Mouse (Mus musculus): Measurements from ENCODE around the gene Krt14. TPM values are rescaled to one million over a fixed set of nuclear protein-coding genes. Genes with fewer than 3 reads are reported as not detected.
"Not testable (repeated sequence)": the region's sequence is repeated elsewhere in the genome, so short reads cannot be mapped to it uniquely, and the experiment has no call there.

The Krt14 gene
- 4.5 and 5.5 TPM in 2 replicates for polyA plus RNA-seq (2016; fragmentation: Nextera tagmentation; extraction: Ambion mirVana)

- Histone ChIP-seq H3K36me3 (no peaks in the 10 kb centered on the region), H3K9me3 (no peaks in the 10 kb centered on the region), H3K4me1 (no peaks in the 10 kb centered on the region), H3K27me3 (no peaks in the 10 kb centered on the region), H3K4me2 (replicated peaks) (no peak within 1 kb of the TSS), H3K4me3 (no peak within 1 kb of the TSS), H3K9ac (replicated peaks) (no peak within 1 kb of the TSS), H3K27ac (replicated peaks) (no peak within 1 kb of the TSS)
- WGBS = 90% methylated on average over 8 of the region's 8 CpGs
- ATAC-seq (ENCODE audit: low FRiP score, low read depth) = no peak
Measured at GRCm38 (mm10) chr11:100207498-100207897, at the start of gene Krt14. Gene Krt14, minus strand, starts transcription at chr11:100207548.

GRCm38 (mm10) chr11:100255514-100255913 is 48.2 kb upstream of the Krt14 start:
- ATAC-seq (ENCODE audit: low FRiP score, low read depth) = no peak
- H3K27me3 ChIP-seq = no peaks in the 10 kb centered on the region
- H3K36me3 ChIP-seq = no peaks in the 10 kb centered on the region
- H3K4me1 ChIP-seq = no peaks in the 10 kb centered on the region
- no peak overlapping the region for H3K4me2 ChIP-seq (replicated peaks)
- 90% methylated on average over 6 of the region's 6 CpGs for WGBS
- H3K9me3 ChIP-seq = no peaks in the 10 kb centered on the region
- H3K9ac ChIP-seq (replicated peaks) = no peak overlapping the region
- H3K4me3 ChIP-seq = no peak overlapping the region
- no peak overlapping the region for H3K27ac ChIP-seq (replicated peaks)

GRCm38 (mm10) chr11:100254360-100255090 is 47.2 kb upstream of the Krt14 start:
- Histone ChIP-seq H3K27me3 (no peaks in the 10 kb centered on the region), H3K4me3 (no peak overlapping the region), H3K9me3 (no peaks in the 10 kb centered on the region), H3K9ac (replicated peaks) (no peak overlapping the region), H3K36me3 (no peaks in the 10 kb centered on the region), H3K4me2 (replicated peaks) (no peak overlapping the region), H3K4me1 (no peaks in the 10 kb centered on the region), H3K27ac (replicated peaks) (no peak overlapping the region)
- 67% methylated on average over 5 of the region's 5 CpGs for WGBS
- no peak for ATAC-seq (ENCODE audit: low FRiP score, low read depth)

- no peaks in the 10 kb centered on the region for H3K27me3 ChIP-seq
- H3K4me3 ChIP-seq = no peak within 1 kb of the TSS
- no peak within 1 kb of the TSS for H3K9ac ChIP-seq (replicated peaks)
- H3K4me1 ChIP-seq = no peaks in the 10 kb centered on the region
- no peak within 1 kb of the TSS for H3K27ac ChIP-seq (replicated peaks)
- ATAC-seq (ENCODE audit: low FRiP score, low read depth) = no peak
- no peak within 1 kb of the TSS for H3K4me2 ChIP-seq (replicated peaks)
- no peaks in the 10 kb centered on the region for H3K9me3 ChIP-seq
- 83% methylated on average over 7 of the region's 7 CpGs for WGBS
- H3K36me3 ChIP-seq = no peaks in the 10 kb centered on the region
Measured at GRCm38 (mm10) chr11:100248852-100249465, 41.6 kb upstream of the Krt14 start, which contains the start of gene Krt16. Gene Krt16, minus strand, starts transcription at chr11:100248902.

- H3K4me2 ChIP-seq (replicated peaks) = not testable (repeated sequence)
Measured at GRCm38 (mm10) chr11:100246471-100246870, 39.1 kb upstream of the Krt14 start.

GRCm38 (mm10) chr11:100240272-100240671 is 32.9 kb upstream of the Krt14 start:
- not testable (repeated sequence) for H3K4me3 ChIP-seq; H3K4me2 ChIP-seq (replicated peaks); H3K27me3 ChIP-seq; H3K27ac ChIP-seq (replicated peaks); H3K9ac ChIP-seq (replicated peaks); H3K4me1 ChIP-seq; H3K9me3 ChIP-seq; H3K36me3 ChIP-seq; ATAC-seq (ENCODE audit: low FRiP score, low read depth)
- WGBS = 91% methylated on average over 4 of the region's 4 CpGs

More at GRCm38 (mm10) chr11:100246471-100246870, 39.1 kb upstream of the Krt14 start:
- H3K9ac ChIP-seq (replicated peaks); H3K36me3 ChIP-seq; H3K9me3 ChIP-seq; H3K4me1 ChIP-seq; H3K4me3 ChIP-seq; ATAC-seq (ENCODE audit: low FRiP score, low read depth); H3K27me3 ChIP-seq; H3K27ac ChIP-seq (replicated peaks): not testable (repeated sequence)
- WGBS = 70% methylated on average over 7 of the region's 7 CpGs

DNA sequence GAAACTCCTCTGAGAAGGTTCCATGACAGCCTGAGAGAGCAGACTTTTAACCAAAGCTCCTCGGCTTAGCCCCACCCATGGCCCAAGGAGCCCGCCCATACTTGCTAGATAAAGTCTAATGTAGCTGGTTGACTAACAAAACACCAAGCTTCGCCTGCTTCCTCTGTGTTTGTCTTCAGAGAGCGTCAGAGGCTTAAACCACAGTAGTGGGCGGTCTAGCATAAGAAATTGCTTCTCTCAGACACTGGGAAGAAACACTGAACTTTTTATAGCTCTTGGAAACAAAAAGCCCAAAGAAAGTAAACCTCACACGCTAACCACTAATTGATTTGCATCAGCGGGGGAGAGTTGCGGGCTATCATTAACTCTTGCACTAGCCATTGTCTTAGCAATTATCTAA is 14.4 kb upstream of the Krt14 start:
- Histone ChIP-seq H3K27ac (replicated peaks) (no peak overlapping the region), H3K4me1 (no peaks in the 10 kb centered on the region), H3K9me3 (0 out of 2 replicates have a peak, but pooled peaks cover 3% of the 10 kb centered on the region), H3K4me3 (no peak overlapping the region), H3K36me3 (no peaks in the 10 kb centered on the region), H3K9ac (replicated peaks) (no peak overlapping the region), H3K4me2 (replicated peaks) (no peak overlapping the region), H3K27me3 (no peaks in the 10 kb centered on the region)
- WGBS = 69% methylated on average over 8 of the region's 8 CpGs
- no peak for ATAC-seq (ENCODE audit: low FRiP score, low read depth)

DNA sequence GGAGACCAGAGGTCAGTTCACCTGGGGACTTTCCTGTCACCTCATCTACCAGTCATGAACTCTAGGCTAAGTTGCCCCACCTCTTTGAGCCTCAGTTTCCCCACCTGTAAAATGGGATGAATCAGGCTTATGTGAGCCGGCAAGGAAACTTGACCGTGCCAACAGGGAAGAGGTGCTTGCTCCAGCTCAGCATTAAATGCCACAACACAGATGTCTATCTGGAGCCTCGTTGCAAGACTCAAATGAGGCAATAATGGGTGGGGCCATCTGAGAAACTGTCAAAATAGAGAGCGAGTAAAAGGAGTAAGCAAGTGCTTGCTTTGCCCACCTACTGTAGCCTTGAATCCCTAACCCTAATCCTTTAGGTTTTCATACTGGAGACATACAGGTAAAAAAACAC is 12.0 kb upstream of the Krt14 start:
- Histone ChIP-seq H3K36me3 (no peaks in the 10 kb centered on the region), H3K4me1 (no peaks in the 10 kb centered on the region), H3K4me2 (replicated peaks) (no peak overlapping the region), H3K9me3 (no peaks in the 10 kb centered on the region), H3K27ac (replicated peaks) (no peak overlapping the region), H3K27me3 (no peaks in the 10 kb centered on the region), H3K9ac (replicated peaks) (no peak overlapping the region), H3K4me3 (no peak overlapping the region)
- ATAC-seq (ENCODE audit: low FRiP score, low read depth) = no peak
- 82% methylated on average over 4 of the region's 4 CpGs for WGBS

DNA sequence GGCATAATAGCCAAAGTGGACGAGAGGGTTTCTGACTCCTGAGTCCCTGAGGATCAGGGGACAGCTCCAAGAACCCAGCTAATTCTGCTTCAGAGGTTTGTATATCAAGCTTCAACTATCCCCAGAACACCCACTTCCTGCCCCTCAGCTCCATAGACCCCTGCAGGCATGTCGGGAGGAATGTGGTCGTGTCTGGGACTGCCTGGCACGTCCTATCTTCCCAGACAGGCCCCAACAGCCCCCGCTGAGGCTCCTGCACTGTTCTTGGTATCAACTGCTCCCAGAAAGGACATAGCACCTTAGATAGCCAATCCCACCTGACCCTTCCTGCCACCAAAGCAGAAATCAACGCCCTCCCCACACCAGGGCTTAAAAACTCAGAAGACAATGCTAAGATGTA is 1.2 kb upstream of the Krt14 start:
- H3K9ac ChIP-seq (replicated peaks) = no peak overlapping the region
- no peak for ATAC-seq (ENCODE audit: low FRiP score, low read depth)
- WGBS = 70% methylated on average over 6 of the region's 6 CpGs

DNA sequence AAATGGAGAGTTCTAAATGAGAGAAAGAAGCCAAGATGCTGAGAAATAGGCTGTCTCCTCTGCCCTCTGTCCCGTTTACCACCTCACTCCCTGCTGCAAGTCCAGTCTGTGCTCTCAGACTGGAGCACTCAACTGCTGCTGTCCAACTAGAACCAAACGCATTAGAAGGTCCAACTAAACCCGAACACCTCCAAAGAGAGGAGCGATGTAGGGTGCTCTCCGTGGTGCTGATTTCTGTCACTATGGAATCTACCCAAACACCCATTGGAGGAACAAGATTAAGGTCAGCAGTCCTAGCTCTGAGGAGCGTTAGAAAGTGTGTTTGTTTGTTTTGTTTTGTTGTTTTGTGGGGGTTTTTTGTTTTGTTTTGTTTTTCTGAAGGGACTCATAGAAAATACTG is 3.9 kb downstream of the Krt14 start:
- ATAC-seq (ENCODE audit: low FRiP score, low read depth) = no peak
- Histone ChIP-seq H3K9ac (replicated peaks) (no peak overlapping the region), H3K27ac (replicated peaks) (no peak overlapping the region), H3K4me1 (no peaks in the 10 kb centered on the region), H3K27me3 (no peaks in the 10 kb centered on the region), H3K4me2 (replicated peaks) (no peak overlapping the region), H3K4me3 (no peak overlapping the region), H3K36me3 (no peaks in the 10 kb centered on the region), H3K9me3 (no peaks in the 10 kb centered on the region)
- 32% methylated on average over 6 of the region's 6 CpGs for WGBS

More for the DNA sequence above, 1.2 kb upstream of the Krt14 start:
- no peaks in the 10 kb centered on the region for H3K27me3 ChIP-seq
- no peaks in the 10 kb centered on the region for H3K9me3 ChIP-seq
- H3K4me1 ChIP-seq = no peaks in the 10 kb centered on the region
- H3K4me2 ChIP-seq (replicated peaks) = no peak overlapping the region
- no peak overlapping the region for H3K4me3 ChIP-seq
- H3K27ac ChIP-seq (replicated peaks) = no peak overlapping the region
- H3K36me3 ChIP-seq = no peaks in the 10 kb centered on the region

GRCm38 (mm10) chr11:100202906-100203305 is 4.4 kb downstream of the Krt14 start:
- Histone ChIP-seq H3K4me3 (no peak overlapping the region), H3K4me2 (replicated peaks) (no peak overlapping the region), H3K9me3 (no peaks in the 10 kb centered on the region), H3K27ac (replicated peaks) (no peak overlapping the region), H3K4me1 (no peaks in the 10 kb centered on the region), H3K9ac (replicated peaks) (no peak overlapping the region), H3K27me3 (no peaks in the 10 kb centered on the region), H3K36me3 (no peaks in the 10 kb centered on the region)
- no peak for ATAC-seq (ENCODE audit: low FRiP score, low read depth)
- WGBS = 83% methylated on average over 4 of the region's 4 CpGs

- Histone ChIP-seq H3K4me2 (replicated peaks) (no peak overlapping the region), H3K9ac (replicated peaks) (no peak overlapping the region), H3K36me3 (no peaks in the 10 kb centered on the region), H3K9me3 (no peaks in the 10 kb centered on the region), H3K4me3 (no peak overlapping the region), H3K4me1 (no peaks in the 10 kb centered on the region), H3K27me3 (no peaks in the 10 kb centered on the region), H3K27ac (replicated peaks) (no peak overlapping the region)
- ATAC-seq (ENCODE audit: low FRiP score, low read depth) = no peak
- 47% methylated on average over 8 of the region's 8 CpGs for WGBS
Measured at GRCm38 (mm10) chr11:100200104-100200820, 7.1 kb downstream of the Krt14 start.
